Mouse (Mus musculus) cortical plate, adult 2 months (tissue): ENCODE results near the gene Zfp423.
"Not testable (repeated sequence)": the region's sequence is repeated elsewhere in the genome, so short reads cannot be mapped to it uniquely, and the experiment has no call there.

Source experiments
- CTCF ChIP-seq: fragments of 200-500 bp; IDR thresholded peaks from 2 replicates; pipeline ENCODE4 v1.5.1; 2011; ENCODE audit warnings: mild to moderate bottlenecking, control low read depth, low read length; ENCODE audit not compliant: insufficient read depth; ENCODE audit errors: extremely low read depth
- POLR2A ChIP-seq: fragments of 200-500 bp; IDR thresholded peaks from 2 replicates; pipeline ENCODE4 v1.6.1; 2011; ENCODE audit warnings: mild to moderate bottlenecking, low read length, control low read depth; ENCODE audit not compliant: insufficient read depth; ENCODE audit errors: extremely low read depth

DNA sequence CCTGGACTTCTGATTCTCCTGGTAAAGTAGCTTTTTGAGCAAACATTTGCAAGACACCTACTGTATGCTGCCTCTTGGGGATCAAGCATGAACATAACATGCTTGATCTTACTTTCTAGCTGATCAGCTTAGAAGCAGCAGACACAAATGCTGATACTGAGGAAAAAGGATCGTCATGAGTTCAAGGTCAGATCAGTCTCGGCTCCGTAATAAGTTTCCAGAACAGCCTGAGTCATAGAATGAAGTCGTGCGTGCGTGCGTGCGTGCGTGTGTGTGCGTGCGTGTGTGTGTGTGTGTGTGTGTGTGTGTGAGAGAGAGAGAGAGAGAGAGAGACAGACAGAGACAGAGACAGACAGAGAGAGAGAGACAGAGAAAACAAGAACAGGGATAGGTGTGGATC is 117.3 kb downstream of the Zfp423 start:
- TF ChIP-seq CTCF, POLR2A: not testable (repeated sequence)
